Mouse (Mus musculus) cerebellum, adult 2 months (tissue): ENCODE measurements around the gene Gsdme. TPM values are rescaled to one million over a fixed set of nuclear protein-coding genes. Genes with fewer than 3 reads are reported as not detected.

Source experiments
- DNase-seq, 2 experiments: peaks; one replicate each; pipeline ENCODE4 v3.0.0; 2021
- H3K27ac ChIP-seq: fragments of 200-500 bp; 2 replicates; pipeline ENCODE4 v1.5.1; 2012; ENCODE audit warnings: low read length, control low read depth, inconsistent platforms; ENCODE audit not compliant: insufficient read depth
- H3K27me3 ChIP-seq: fragments of 200-500 bp; 2 replicates; pipeline ENCODE4 v1.6.1; 2012; ENCODE audit warnings: inconsistent platforms, mild to moderate bottlenecking, low read length, moderate library complexity; ENCODE audit not compliant: control insufficient read depth, insufficient read depth
- H3K4me1 ChIP-seq: fragments of 200-500 bp; 2 replicates; pipeline ENCODE4 v1.6.1; 2011; ENCODE audit warnings: low read length; ENCODE audit not compliant: control insufficient read depth, insufficient read depth
- H3K4me3 ChIP-seq: fragments of 200-500 bp; replicated peaks from 2 replicates; pipeline ENCODE3; 2011; ENCODE audit warnings: mild to moderate bottlenecking, low read depth, low read length, control low read depth; ENCODE audit not compliant: insufficient read depth
- CTCF ChIP-seq: fragments of 200-500 bp; IDR thresholded peaks from 2 replicates; pipeline ENCODE4 v1.5.1; 2011; ENCODE audit warnings: low read depth, mild to moderate bottlenecking, control low read depth, low read length, moderate library complexity, borderline replicate concordance; ENCODE audit not compliant: insufficient read depth
- POLR2A ChIP-seq: fragments of 200-500 bp; IDR thresholded peaks from 2 replicates; pipeline ENCODE4 v1.6.1; 2011; ENCODE audit warnings: low read length, control low read depth, borderline replicate concordance; ENCODE audit not compliant: insufficient read depth
- WGBS: fragments of 180-500 bp; shearing (Covaris S2); methylation state at CpG from one replicate; pipeline ENCODE4 v1.1.7; 2018; 5-methylcytosine and 5-hydroxymethylcytosine counted together
- polyA plus RNA-seq: library from polyadenylated mRNA; depleted of rRNA; stranded (reverse); fragments of >200 nt; gene quantifications from 2 replicates; pipeline ENCODE4 v1.2.3, GENCODE M21; 2012

The Gsdme gene
- polyA plus RNA-seq, 1 experiment: 16.1 TPM

DNA sequence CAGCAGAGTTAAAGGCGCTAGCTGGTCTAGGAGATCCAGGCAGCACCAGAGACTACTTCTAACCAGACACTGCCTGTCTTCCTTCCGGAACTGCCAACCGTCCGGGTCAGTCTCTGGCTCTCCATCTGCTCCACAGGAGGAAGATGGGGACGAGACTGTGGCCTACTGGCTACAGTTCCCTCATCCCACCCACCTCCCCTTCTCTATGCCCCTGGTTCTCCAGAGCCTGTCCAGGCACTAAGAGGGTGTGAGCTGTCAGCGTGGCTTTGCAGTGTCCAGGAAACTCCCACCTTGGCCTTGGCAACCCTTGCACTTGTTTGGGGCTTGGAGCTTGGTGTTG is 1.8 kb downstream of the Gsdme start:
- Histone ChIP-seq H3K27ac (peak overlapping the region; percentile 30), H3K4me1 (peaks cover 5% of the 10 kb centered on the region; the same call in 1 of the 2 replicates), H3K27me3 (no peaks in the 10 kb centered on the region), H3K4me3 (peak overlapping the region; percentile 77)
- TF ChIP-seq POLR2A (no peak), CTCF (no peak)
- under 1% methylated on average over 6 of the region's 6 CpGs for WGBS
- no peak for DNase-seq

DNA sequence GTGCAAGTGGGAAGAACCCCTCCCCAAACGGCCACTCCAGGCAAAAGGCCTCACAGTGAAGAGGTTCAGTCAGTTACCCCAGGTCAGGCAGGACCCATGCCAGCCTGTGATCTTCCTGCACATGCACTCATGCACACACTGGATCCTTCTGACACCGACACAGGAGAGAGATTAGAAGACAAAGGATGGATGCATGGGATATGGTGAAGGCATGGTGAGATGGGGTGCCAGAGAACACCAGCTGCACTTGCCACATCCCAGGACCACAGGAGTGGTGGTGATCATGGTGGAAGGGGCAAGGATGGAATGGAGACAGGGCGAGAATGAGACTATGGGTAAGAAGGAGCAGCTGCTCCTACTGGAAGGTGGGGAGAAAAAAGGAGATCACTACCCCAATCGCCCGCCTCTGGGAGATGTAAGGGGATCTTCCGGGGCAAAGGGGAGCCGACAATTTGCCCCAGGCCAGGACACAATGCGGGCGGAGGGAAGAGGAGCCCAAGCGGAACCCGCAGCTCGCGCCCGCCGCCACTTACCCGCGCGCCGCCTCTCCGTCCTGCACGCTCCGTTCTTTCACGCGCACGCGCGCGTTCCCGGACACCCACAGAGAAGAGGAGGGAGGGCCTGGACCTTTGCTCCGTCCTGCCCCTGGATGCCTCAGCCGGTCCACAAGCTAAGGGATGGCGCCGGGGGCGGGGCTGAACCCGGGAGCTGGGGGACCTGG is 2.3 kb downstream of the Gsdme start:
- Histone ChIP-seq H3K4me3 (peak overlapping the region; percentile 77), H3K27ac (peak overlapping the region; percentile 30), H3K27me3 (no peaks in the 10 kb centered on the region), H3K4me1 (peaks cover 5% of the 10 kb centered on the region; the same call in 1 of the 2 replicates)
- WGBS: under 1% methylated on average over 35 of the region's 35 CpGs
- DNase-seq: peak; percentile 92 to 93
- TF ChIP-seq CTCF (no peak), POLR2A (peak; percentile 58; the same call in 1 of the 2 replicates)

DNA sequence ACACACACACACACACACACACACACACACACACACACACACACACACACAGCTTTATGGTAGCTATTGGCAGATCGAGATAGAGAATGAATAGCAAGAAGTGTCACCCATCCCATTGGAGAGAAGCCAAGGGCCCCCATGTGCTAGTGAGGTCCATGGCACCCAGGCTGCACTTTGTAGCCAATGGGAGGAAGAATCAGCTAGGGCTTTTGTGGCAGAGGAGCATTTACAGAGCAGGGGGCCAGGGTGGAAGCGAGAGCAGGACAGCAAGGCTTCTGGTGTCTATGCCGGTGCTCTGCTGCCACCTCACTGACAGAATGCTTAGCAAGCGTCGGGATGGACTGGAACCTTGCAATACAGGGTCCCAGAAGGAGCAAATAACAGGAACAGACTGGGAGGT is 8.3 kb downstream of the Gsdme start:
- 0 out of 2 replicates have a peak, but pooled peaks cover 2% of the 10 kb centered on the region for H3K4me1 ChIP-seq
- 46% methylated on average over 5 of the region's 5 CpGs for WGBS
- TF ChIP-seq POLR2A (no peak), CTCF (no peak)

DNA sequence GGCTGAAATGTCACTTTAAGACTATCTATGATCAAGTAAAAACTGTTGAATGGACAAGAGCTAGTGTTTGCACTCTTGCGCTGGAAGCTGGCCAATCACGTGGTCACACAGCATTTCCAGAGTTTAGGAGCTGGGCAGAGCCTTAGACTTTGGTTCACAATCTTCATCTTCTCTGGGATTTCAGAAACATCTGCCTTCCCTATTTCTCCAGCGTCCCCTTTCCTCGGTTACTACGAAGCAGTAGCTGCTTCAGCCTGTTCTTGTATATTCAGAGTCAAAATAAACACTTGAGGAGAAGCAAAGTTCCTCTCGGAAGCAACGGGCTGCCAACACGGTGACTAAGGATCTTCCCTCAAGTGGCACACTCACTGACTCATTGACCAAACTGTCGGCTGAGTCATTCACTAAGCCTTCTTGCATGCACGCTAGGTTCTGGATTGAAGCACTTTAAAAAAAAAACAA is 8.9 kb downstream of the Gsdme start:
- 0 out of 2 replicates have a peak, but pooled peaks cover 2% of the 10 kb centered on the region for H3K4me1 ChIP-seq
- TF ChIP-seq POLR2A (no peak), CTCF (no peak)
- no peaks in the 10 kb centered on the region for H3K27me3 ChIP-seq
- H3K27ac ChIP-seq: no peak overlapping the region
- WGBS: 52% methylated on average over 10 of the region's 10 CpGs
- peak in 1 of 2 experiments; percentile 36 for DNase-seq
- no peak overlapping the region for H3K4me3 ChIP-seq

More for the DNA sequence above, 8.3 kb downstream of the Gsdme start:
- DNase-seq: no peak
- Histone ChIP-seq H3K27ac (no peak overlapping the region), H3K4me3 (no peak overlapping the region), H3K27me3 (no peaks in the 10 kb centered on the region)

DNA sequence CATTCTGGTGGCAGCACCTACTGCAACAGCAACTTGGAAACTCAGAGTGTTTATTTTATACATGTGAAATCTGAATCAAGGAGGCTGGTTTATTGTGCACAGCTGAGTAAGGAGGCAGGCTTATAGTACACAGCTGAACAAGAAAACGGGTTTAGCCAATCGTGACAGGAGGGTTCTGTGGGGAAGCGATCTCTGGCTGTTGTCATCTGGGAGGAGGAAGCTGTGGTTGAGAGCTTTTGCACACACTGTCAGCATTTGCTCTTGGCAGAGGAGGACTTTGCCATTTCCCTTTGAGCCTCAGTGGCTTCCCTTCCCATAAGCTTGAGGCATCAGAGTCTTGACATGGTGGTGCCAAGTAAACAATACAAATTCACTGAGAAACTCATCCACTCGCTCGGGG is 11.0 kb downstream of the Gsdme start:
- TF ChIP-seq CTCF (no peak), POLR2A (no peak)
- H3K4me1 ChIP-seq: no peaks in the 10 kb centered on the region
- no peak overlapping the region for H3K4me3 ChIP-seq
- 59% methylated on average over 5 of the region's 5 CpGs for WGBS
- DNase-seq: no peak
- no peak overlapping the region for H3K27ac ChIP-seq
- no peaks in the 10 kb centered on the region for H3K27me3 ChIP-seq

DNA sequence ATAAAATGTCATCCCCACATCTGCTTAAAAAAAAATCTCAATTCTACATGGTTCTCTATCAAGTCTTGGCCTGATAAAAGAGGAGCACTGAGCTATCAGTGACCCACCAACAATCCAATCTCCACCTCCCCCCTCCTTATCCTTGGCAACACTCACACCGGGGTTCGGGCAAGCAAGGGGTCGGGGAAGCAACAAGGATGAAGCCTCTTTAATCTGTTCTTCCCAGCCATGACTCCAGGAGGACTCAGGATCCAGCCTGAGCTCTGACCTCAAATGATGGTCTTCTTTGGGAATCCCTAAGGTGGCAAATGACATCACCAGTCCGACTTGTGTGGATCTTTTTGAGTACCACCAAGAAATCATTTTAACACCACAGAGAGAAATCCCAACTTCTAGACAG is 15.9 kb downstream of the Gsdme start:
- no peak overlapping the region for H3K4me3 ChIP-seq
- TF ChIP-seq POLR2A (no peak), CTCF (no peak)
- no peak overlapping the region for H3K27ac ChIP-seq
- DNase-seq: no peak
- 92% methylated on average over 4 of the region's 4 CpGs for WGBS
- H3K27me3 ChIP-seq: no peaks in the 10 kb centered on the region
- H3K4me1 ChIP-seq: no peaks in the 10 kb centered on the region

DNA sequence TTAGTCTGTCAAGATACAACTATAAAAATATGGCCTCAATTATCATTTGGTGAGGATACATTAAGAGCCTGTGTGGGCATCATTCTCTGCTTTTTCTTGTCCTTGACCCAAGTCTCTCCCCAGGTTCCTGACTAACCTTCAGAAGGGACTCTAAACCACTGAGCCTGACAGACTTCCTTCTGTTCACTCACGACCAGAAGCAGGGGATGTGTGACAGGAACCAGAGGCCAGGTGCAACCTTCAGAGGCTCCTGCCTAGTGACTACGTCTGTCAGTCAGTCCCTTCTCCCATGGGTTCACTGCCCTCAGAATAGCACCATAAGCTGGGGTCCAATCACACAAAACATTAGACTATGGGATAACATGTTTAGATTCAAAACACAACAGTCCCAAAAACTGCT is 16.3 kb downstream of the Gsdme start:
- DNase-seq: no peak
- H3K27ac ChIP-seq: no peak overlapping the region
- H3K4me1 ChIP-seq: no peaks in the 10 kb centered on the region
- no peak for TF ChIP-seq POLR2A
- no peak for TF ChIP-seq CTCF
- 75% methylated on average over 2 of the region's 2 CpGs for WGBS
- H3K4me3 ChIP-seq: no peak overlapping the region
- H3K27me3 ChIP-seq: no peaks in the 10 kb centered on the region

DNA sequence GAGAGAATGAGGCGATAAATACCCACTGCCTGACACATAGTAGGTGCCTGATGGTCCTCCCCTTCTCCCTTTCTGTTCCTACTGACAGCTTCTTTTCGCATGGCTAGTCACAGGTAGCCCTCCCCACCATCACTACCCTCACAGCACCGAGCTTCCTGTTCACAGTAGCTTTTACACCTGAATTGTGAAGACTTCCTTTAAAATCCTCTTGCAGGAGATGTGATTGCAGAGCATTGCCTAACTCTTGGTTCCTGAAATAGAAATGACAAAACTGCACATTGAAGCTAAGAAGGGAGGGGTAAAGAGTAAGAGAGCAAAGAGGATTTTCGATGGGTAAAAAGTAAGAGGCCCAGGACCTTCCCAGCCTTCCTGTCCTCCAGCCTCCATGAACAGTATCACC is 18.7 kb downstream of the Gsdme start:
- Histone ChIP-seq H3K4me3 (no peak overlapping the region), H3K27ac (no peak overlapping the region), H3K27me3 (no peaks in the 10 kb centered on the region), H3K4me1 (no peaks in the 10 kb centered on the region)
- 88% methylated on average over 4 of the region's 4 CpGs for WGBS
- no peak for DNase-seq
- no peak for TF ChIP-seq CTCF
- TF ChIP-seq POLR2A: no peak

DNA sequence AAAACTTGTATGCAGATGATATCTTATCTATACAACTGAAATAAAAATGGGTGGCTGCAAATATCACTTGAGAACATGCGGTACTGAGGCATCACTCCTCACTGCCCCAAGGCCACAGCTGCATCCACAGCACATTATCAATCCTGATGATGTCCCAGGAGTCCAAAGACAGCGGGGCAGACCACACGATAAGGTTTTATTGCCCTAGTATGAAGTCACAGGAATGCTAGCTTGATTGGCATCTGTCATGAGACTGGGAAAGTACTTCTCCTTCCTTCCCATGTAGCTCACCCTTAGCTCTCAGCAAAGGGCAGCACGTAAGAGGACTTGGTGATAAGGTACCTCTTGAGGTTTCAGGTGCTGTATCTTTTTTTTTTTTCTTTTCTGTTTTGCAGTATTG is 19.5 kb downstream of the Gsdme start:
- Histone ChIP-seq H3K27ac (no peak overlapping the region), H3K4me3 (no peak overlapping the region), H3K27me3 (no peaks in the 10 kb centered on the region), H3K4me1 (no peaks in the 10 kb centered on the region)
- WGBS: 93% methylated on average over 4 of the region's 4 CpGs
- DNase-seq: no peak
- TF ChIP-seq POLR2A: no peak
- TF ChIP-seq CTCF: no peak
